Mouse (Mus musculus): ENCODE results near the gene Nol10.

GRCm38 (mm10) chr12:17360104-17360503 is 11.8 kb downstream of the Nol10 start:
- TF ChIP-seq CTCF (IDR thresholded peaks at IDR 0.05), result no peak
- no peak for TF ChIP-seq EP300 (IDR thresholded peaks at IDR 0.05)

Measured in lung, postnatal 0 days (tissue).